Mouse (Mus musculus): Measurements from ENCODE around the gene 4930590J08Rik.
"Not testable (repeated sequence)": the region's sequence is repeated elsewhere in the genome, so short reads cannot be mapped to it uniquely, and the experiment has no call there.

- TF ChIP-seq CTCF (IDR thresholded peaks at IDR 0.05; ENCODE audit: insufficient read depth, low read length); POLR2A (IDR thresholded peaks at IDR 0.05; ENCODE audit: borderline replicate concordance, extremely low read depth, low read depth, low read length): not testable (repeated sequence)
Observed at GRCm38 (mm10) chr6:91958015-91958414, 55.4 kb downstream of the 4930590J08Rik start.
